Mouse (Mus musculus) spleen, postnatal 0 days (tissue): ENCODE measurements around the gene Gapdh. TPM values are rescaled to one million over a fixed set of nuclear protein-coding genes. Genes with fewer than 3 reads are reported as not detected.

Experiments used
- polyA plus RNA-seq: library from polyadenylated mRNA; unstranded; fragments of >200 nt; fragmentation: Nextera tagmentation; extraction: Ambion mirVana; gene quantifications from 2 replicates; pipeline ENCODE4 v1.2.1, GENCODE M21; 2015

Gene Gapdh
- polyA plus RNA-seq, result 647 and 650 TPM in 2 replicates

DNA sequence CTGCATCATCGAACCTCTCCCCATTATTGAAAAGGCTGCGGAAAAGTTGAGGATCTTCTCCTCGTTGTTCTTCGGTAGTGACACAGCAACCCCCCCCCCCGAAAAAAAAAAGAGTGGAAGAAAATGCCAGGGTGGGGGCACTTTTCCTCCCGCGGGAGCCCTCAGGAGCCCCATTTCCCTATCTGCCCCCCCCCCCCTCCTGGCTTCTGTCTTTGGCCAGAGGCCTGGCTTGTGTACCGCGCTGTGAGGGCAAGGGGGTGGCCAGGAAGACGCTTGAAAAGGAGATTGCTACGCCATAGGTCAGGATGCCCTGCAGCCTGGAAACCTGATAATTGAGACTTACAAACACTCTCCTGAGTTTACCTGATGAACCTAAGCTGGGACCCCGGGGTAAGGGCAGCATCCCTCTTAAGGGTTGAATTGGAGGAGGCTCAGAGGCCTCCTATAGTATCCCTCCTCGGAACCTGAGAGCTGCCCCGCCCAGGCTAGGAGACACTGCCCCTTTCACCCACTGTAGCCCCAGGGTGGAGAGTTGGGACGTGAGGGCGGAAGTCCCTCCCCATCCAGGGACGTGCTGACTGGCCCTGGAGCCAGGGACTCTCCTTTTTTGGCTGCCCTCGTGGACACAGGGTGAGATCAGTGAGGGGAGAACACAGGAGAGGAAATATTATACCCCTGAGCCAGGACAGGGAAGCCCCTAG lies at the start of gene Gapdh:
Gene Gapdh, minus strand, starts transcription at position 417 of the 701 bp plus-strand sequence.

DNA sequence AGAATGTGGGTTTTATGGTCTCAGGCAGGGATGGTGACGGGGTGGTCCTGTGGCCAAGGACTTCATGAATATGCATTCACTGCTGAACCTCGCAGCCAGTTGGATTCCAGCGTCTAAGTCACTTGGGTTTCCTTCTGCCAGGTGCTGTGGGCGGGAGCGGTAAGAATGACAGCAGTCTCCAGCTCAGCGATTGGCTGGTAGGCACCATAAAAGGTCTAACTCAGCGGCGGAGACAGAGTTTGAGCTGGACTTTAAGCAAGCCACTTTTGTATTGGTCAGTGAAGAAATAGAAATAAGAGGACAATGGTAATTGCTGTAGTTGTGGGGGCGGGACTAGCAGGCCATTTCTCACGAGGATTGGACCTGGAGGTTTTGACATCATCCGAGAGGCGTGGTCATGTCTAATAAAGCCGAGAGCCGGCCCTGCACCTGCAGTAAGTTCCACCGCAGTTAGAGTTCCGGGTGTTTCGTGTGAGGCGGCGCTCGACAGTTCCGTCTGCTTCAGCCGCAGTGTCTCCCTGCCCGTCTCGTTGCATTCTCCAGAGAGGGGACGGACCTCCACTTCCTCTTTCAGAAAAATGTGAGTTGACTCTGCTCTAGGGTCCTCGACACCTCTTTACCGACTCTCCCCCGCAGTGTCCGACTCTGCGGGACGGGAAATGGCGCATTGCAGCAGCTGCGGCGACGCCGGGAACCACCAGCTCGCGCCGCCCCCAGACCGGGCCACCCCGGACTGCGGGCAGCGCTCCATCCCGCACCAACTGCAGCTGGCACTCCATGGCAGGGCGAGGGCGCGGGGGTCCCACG lies 49.1 kb upstream of the Gapdh start, which contains the start of gene Vamp1:
Gene Vamp1, plus strand, starts transcription at position 404 of the 807 bp plus-strand sequence.

DNA sequence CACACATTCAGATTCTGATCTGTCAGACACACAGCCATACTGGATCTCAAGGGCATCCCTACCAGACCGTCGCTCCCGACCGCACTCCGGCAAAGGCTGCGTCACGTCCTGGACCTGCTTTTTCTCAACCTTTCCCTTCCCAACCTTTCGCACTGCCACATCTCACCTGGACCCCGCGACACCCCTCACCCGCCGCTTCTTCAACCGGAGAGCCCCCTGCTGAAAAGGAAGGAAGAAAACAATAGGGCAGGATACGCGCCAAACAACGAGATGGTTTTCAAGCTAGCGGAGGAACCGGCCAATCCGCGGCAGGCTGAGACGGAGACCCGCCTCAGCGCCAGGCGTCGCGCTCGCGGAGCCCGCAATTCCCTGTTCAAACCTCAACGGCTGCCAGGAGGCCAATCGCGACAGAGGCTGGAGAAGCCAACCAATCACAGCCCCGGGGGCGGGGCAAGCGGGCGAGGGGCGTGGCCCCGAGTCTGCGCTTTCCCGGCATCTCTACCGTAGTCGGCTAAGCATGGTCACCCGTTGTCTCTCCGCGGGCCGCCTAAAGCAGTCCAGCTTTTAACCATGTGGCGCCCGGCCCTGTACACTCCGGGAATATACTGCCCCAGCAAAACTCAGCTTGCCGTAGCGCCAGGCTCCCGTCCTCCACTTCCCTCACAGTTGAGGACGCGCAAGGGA lies 25.2 kb upstream of the Gapdh start, which contains the start of the genes Ncapd2 and Mrpl51:
Gene Ncapd2, minus strand, starts transcription at position 370 of the 684 bp plus-strand sequence.
Gene Mrpl51, plus strand, starts transcription at position 470 of the 684 bp plus-strand sequence.

DNA sequence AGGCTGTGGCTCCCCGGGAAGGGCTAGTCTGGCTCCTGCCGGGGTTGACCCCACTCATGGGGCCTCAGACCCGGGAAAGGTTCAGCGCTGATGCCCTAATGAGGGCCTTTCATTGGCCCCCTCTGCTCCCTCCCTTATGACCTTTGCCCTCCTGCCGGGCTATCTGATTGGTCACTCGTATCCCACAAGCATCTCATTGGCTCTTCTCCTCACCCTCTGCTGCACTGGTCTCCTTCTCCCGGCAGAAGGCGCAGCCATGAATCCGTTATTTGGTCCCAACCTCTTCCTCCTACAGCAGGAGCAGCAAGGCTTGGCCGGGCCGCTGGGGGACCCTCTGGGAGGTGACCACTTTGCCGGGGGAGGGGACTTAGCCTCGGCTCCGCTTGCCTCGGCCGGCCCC lies 21.3 kb downstream of the Gapdh start, which contains the start of gene Iffo1:
Gene Iffo1, plus strand, starts transcription at position 241 of the 400 bp plus-strand sequence.

DNA sequence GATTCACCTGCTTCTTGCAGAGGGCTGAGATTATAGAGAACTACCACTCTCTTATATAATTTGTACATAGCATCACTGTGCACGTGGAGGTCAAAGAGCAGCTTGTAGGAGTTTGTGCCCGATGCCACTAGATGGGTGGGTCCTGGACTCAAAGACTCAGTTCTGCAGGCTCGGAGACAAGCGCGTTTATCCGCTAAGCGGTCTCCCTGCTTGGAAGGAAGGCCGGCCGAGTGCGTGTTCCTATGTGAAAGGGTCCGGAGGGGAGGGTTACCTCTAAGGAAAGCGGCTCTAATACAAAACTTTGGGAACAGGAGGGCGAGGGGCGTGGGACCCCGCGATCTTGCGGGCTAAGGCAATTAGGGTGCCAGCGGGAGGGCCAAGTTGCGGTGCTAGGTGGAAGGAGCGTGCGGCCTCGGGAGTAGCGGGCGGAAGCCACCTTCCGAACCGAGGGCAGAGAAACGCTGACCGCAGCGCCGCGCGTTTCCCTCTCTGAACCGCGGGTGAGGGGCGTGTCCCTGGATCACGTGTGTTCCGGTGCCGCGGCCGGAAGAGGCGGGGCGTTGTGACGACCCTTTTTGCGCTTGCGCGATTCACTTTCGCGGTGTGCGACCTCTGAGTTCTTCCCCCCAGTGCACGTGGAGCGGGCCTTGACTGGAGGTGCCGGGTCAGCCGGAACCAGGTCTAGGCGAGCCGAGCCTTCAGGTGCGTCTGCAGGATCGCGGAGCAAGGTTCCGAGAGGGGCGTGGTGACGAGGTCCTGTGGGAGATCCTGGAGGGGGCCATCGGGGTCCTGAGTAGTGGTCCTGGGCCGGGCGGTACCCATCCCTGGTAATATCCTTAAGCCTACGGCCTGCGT lies 34.7 kb downstream of the Gapdh start, which contains the start of gene Nop2:
Gene Nop2, plus strand, starts transcription at position 608 of the 855 bp plus-strand sequence.

Other genes starting within 250 kb of the Gapdh start
- gene Ptms, start 246.4 kb downstream of the Gapdh start, polyA plus RNA-seq, result 66.4 and 88.8 TPM in 2 replicates
- 110 and 118 TPM in 2 replicates for gene Mlf2, start 235.1 kb downstream of the Gapdh start, polyA plus RNA-seq
- gene Cops7a, start 200.9 kb downstream of the Gapdh start, polyA plus RNA-seq, result 55.1 and 59.7 TPM in 2 replicates
- gene Pianp, start 169.8 kb downstream of the Gapdh start, polyA plus RNA-seq, result 0.41 and 0.47 TPM in 2 replicates
- gene Zfp384, start 157.3 kb downstream of the Gapdh start, polyA plus RNA-seq, result 5.5 and 7.0 TPM in 2 replicates
- gene Ing4, start 126.7 kb downstream of the Gapdh start, polyA plus RNA-seq, result 43.3 and 47.7 TPM in 2 replicates
- gene Acrbp, start 116.8 kb downstream of the Gapdh start, polyA plus RNA-seq, result 5.1 and 7.5 TPM in 2 replicates
- gene Lpar5, start 98.5 kb downstream of the Gapdh start, polyA plus RNA-seq, result 1.4 and 1.8 TPM in 2 replicates
- 39.3 and 45.6 TPM in 2 replicates for gene Chd4, start 70.5 kb downstream of the Gapdh start, polyA plus RNA-seq
- gene Nop2, start 34.6 kb downstream of the Gapdh start, polyA plus RNA-seq, result 35.5 and 37.8 TPM in 2 replicates
- gene Iffo1, start 21.2 kb downstream of the Gapdh start, polyA plus RNA-seq, result 9.4 and 12.4 TPM in 2 replicates
- 118 and 127 TPM in 2 replicates for gene Ncapd2, start 25.2 kb upstream of the Gapdh start, polyA plus RNA-seq
- gene Mrpl51, start 25.3 kb upstream of the Gapdh start, polyA plus RNA-seq, result 198 and 200 TPM in 2 replicates
- 4.1 and 4.2 TPM in 2 replicates for gene Vamp1, start 49.1 kb upstream of the Gapdh start, polyA plus RNA-seq
- gene Tapbpl, start 65.4 kb upstream of the Gapdh start, polyA plus RNA-seq, result 5.6 and 8.6 TPM in 2 replicates
- 5.3 and 6.2 TPM in 2 replicates for gene Cd27, start 70.5 kb upstream of the Gapdh start, polyA plus RNA-seq
- gene Tuba3a, start 119.6 kb upstream of the Gapdh start, polyA plus RNA-seq, result not detected in 2 replicates
- 20.9 and 27.0 TPM in 2 replicates for gene Ltbr, start 147.4 kb upstream of the Gapdh start, polyA plus RNA-seq
- gene Scnn1a, start 154.2 kb upstream of the Gapdh start, polyA plus RNA-seq, result 1.3 and 1.9 TPM in 2 replicates
- gene Tnfrsf1a, start 182.9 kb upstream of the Gapdh start, polyA plus RNA-seq, result 38.0 and 49.0 TPM in 2 replicates
- gene Plekhg6, start 214.3 kb upstream of the Gapdh start, polyA plus RNA-seq, result 0.07 and 0.10 TPM in 2 replicates